Mouse (Mus musculus): ENCODE measurements around the gene Tmem54. TPM values are rescaled to one million over a fixed set of nuclear protein-coding genes. Genes with fewer than 3 reads are reported as not detected.

The Tmem54 gene
- polyA plus RNA-seq (2014; fragmentation: Nextera tagmentation; extraction: Ambion mirVana), result 1.5 and 2.0 TPM in 2 replicates

GRCm38 (mm10) chr4:129105356-129105755 lies at the start of gene Tmem54:
Gene Tmem54, plus strand, starts transcription at chr4:129105548.
- Histone ChIP-seq H3K4me2 (ENCODE audit: low read depth, low read length, severe bottlenecking) (peak within 1 kb of the TSS; percentile 44), H3K4me3 (ENCODE audit: low read depth, low read length) (peak within 1 kb of the TSS; percentile 19), H3K9ac (ENCODE audit: low read length) (peak within 1 kb of the TSS; percentile 12; the same call in 1 of the 2 replicates), H3K27ac (ENCODE audit: low read depth, low read length) (no peak within 1 kb of the TSS), H3K4me1 (replicated peaks; ENCODE audit: control insufficient read depth, insufficient read depth, low read length) (peaks cover 5% of the 10 kb centered on the region; the same call in 1 of the 2 replicates), H3K9me3 (ENCODE audit: control insufficient read depth, low read length) (no peaks in the 10 kb centered on the region), H3K36me3 (ENCODE audit: control insufficient read depth, insufficient read depth, low read length) (no peaks in the 10 kb centered on the region), H3K27me3 (ENCODE audit: control insufficient read depth, insufficient read depth, low read length) (peaks cover 25% of the 10 kb centered on the region)
- ATAC-seq (replicated peaks; ENCODE audit: low FRiP score) (0 out of 2 replicates have a peak, but pooled peaks have one; percentile 27), DNase-seq (ENCODE audit: low spot score) (peak; percentile 63)
- WGBS, result 1% methylated on average over 40 of the region's 40 CpGs

DNA sequence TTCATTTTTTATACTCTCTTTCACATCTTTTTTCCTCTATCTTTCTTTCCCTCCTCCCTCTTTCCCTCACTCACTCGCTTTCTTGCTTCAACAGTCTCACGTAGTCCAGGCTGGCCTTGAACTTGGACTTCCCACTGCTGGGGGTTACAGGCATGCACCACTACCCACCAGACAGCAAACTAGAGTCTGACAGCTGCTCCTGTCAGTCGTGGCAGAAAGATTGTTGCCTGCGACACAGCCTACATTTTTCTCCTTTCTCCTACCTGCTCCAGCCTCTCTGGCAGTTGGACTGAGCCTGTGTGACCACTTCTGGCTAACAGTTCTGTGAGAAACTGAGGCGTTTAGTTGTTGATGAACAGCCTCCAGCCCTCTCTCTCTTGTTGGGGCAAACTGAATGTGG lies 49.8 kb upstream of the Tmem54 start:
- 92% methylated on average over 5 of the region's 5 CpGs for WGBS
- peaks cover 7% of the 10 kb centered on the region for H3K27me3 ChIP-seq (ENCODE audit: control insufficient read depth, insufficient read depth, low read length)
- H3K9ac ChIP-seq (ENCODE audit: low read length), result no peak overlapping the region
- H3K4me1 ChIP-seq (replicated peaks; ENCODE audit: control insufficient read depth, insufficient read depth, low read length), result peaks cover 4% of the 10 kb centered on the region
- no peak for ATAC-seq (replicated peaks; ENCODE audit: low FRiP score)
- no peak overlapping the region for H3K27ac ChIP-seq (ENCODE audit: low read depth, low read length)
- DNase-seq (ENCODE audit: low spot score), result no peak
- H3K4me3 ChIP-seq (ENCODE audit: low read depth, low read length), result no peak overlapping the region
- no peaks in the 10 kb centered on the region for H3K9me3 ChIP-seq (ENCODE audit: control insufficient read depth, low read length)
- no peaks in the 10 kb centered on the region for H3K36me3 ChIP-seq (ENCODE audit: control insufficient read depth, insufficient read depth, low read length)
- H3K4me2 ChIP-seq (ENCODE audit: low read depth, low read length, severe bottlenecking), result no peak overlapping the region

DNA sequence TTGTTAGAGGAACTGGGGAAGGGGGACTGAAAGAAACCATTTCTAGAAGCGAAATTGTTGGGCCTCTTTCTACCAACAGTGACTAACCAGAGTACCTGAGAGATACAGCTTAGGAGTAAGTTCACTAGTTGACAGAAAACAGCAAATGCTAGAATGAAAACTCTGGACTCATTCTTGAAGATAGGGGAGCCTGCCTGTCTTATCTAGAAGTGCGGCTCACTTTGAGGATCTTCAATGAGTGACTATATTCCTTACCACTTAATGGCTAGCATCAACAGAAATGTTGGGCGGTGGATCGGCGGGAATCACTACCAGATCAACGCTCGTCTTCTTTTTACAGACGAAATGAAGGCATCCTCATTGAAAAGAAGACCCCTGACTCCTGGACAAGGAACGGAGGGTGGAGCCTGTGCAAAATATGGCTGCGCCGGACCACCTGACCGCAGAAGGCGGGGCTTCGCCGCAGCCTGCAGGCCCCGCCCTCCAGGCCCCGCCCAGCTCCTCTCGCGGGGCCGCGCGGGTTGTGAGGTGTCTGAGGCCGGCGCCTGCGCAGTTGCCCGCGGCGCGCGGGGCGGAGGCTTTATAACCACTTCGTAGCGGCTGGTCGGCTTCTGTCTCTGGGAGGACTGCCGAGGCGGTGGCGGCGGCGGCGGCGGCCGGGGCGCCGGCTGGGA lies 47.7 kb upstream of the Tmem54 start:
- DNase-seq (ENCODE audit: low spot score) (peak; percentile 98), ATAC-seq (replicated peaks; ENCODE audit: low FRiP score) (peak; percentile 96)
- H3K4me2 ChIP-seq (ENCODE audit: low read depth, low read length, severe bottlenecking), result peak overlapping the region; percentile 100
- peak overlapping the region; percentile 88 for H3K4me3 ChIP-seq (ENCODE audit: low read depth, low read length)
- peak overlapping the region; percentile 92 for H3K9ac ChIP-seq (ENCODE audit: low read length)
- no peaks in the 10 kb centered on the region for H3K9me3 ChIP-seq (ENCODE audit: control insufficient read depth, low read length)
- no peaks in the 10 kb centered on the region for H3K27me3 ChIP-seq (ENCODE audit: control insufficient read depth, insufficient read depth, low read length)
- H3K4me1 ChIP-seq (replicated peaks; ENCODE audit: control insufficient read depth, insufficient read depth, low read length), result peaks cover 4% of the 10 kb centered on the region
- 4% methylated on average over 34 of the region's 44 CpGs for WGBS
- no peaks in the 10 kb centered on the region for H3K36me3 ChIP-seq (ENCODE audit: control insufficient read depth, insufficient read depth, low read length)
- peak overlapping the region; percentile 80 for H3K27ac ChIP-seq (ENCODE audit: low read depth, low read length)

DNA sequence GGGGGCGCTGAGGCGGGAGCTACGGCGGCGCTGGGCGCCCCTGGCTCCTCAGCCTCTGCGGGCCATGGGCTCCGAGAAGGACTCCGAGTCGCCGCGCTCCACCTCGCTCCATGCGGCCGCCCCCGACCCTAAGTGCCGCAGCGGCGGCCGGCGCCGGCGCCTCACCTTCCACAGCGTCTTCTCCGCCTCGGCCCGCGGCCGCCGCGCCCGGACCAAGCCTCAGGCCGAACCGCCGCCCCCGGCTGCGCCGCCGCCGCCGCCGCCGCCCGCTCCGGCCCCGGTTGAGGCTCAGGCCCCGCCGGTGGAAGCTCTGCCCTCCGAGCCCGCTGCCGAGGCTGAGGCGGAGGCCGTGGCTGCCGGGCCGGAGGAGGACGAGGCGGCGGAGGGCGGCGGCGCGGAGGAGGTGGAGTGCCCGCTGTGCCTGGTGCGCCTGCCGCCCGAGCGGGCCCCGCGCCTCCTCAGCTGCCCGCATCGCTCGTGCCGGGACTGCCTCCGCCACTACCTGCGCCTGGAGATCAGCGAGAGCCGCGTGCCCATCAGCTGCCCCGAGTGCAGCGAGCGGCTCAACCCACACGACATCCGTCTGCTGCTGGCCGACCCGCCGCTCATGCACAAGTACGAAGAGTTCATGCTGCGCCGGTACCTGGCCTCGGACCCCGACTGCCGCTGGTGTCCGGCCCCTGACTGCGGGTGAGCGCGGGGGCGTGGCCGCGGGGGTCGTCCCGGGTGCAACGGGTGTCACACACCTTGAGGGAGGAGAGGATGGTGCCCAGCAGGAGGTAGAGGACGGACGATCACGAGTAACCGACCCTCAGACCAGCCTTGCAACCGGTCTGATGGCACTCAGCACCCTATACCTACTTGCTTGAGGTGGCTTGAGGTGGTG lies 46.9 kb upstream of the Tmem54 start, which contains the start of gene Rnf19b:
Gene Rnf19b, plus strand, starts transcription at position 65 of the 886 bp plus-strand sequence.
- peak within 1 kb of the TSS; percentile 92 for H3K9ac ChIP-seq (ENCODE audit: low read length)
- no peaks in the 10 kb centered on the region for H3K36me3 ChIP-seq (ENCODE audit: control insufficient read depth, insufficient read depth, low read length)
- no peaks in the 10 kb centered on the region for H3K27me3 ChIP-seq (ENCODE audit: control insufficient read depth, insufficient read depth, low read length)
- under 1% methylated on average over 50 of the region's 107 CpGs for WGBS
- peaks cover 4% of the 10 kb centered on the region for H3K4me1 ChIP-seq (replicated peaks; ENCODE audit: control insufficient read depth, insufficient read depth, low read length)
- H3K4me3 ChIP-seq (ENCODE audit: low read depth, low read length), result peak within 1 kb of the TSS; percentile 88
- ATAC-seq (replicated peaks; ENCODE audit: low FRiP score), result peak; percentile 70
- no peaks in the 10 kb centered on the region for H3K9me3 ChIP-seq (ENCODE audit: control insufficient read depth, low read length)
- DNase-seq (ENCODE audit: low spot score), result peak; percentile 82
- peak within 1 kb of the TSS; percentile 100 for H3K4me2 ChIP-seq (ENCODE audit: low read depth, low read length, severe bottlenecking)
- peak within 1 kb of the TSS; percentile 80 for H3K27ac ChIP-seq (ENCODE audit: low read depth, low read length)

DNA sequence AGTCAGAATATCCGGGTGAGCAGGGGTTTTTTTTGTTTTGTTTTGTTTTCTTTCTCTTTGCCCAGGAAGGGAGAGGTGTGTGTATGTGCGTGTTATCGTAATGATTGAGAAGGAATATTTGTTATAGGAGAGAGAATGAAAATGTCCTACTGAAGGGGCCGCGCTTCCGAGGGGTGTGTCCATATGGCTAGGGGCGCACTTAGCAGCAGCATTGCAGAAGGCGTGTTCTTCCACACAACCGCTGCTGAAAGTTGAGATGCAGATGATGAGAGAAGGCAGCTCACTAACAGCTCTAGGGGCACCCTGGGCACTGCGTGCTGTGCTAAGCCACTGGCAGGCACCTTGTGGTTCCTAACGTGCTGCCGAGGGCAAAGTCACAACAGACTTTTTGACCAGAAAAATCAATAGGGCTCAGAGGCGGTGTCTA lies 46.2 kb upstream of the Tmem54 start:
- Histone ChIP-seq H3K27ac (ENCODE audit: low read depth, low read length) (no peak overlapping the region), H3K36me3 (ENCODE audit: control insufficient read depth, insufficient read depth, low read length) (no peaks in the 10 kb centered on the region), H3K27me3 (ENCODE audit: control insufficient read depth, insufficient read depth, low read length) (no peaks in the 10 kb centered on the region), H3K9me3 (ENCODE audit: control insufficient read depth, low read length) (no peaks in the 10 kb centered on the region), H3K4me2 (ENCODE audit: low read depth, low read length, severe bottlenecking) (peak overlapping the region; percentile 100), H3K9ac (ENCODE audit: low read length) (peak overlapping the region; percentile 92), H3K4me3 (ENCODE audit: low read depth, low read length) (peak overlapping the region; percentile 88), H3K4me1 (replicated peaks; ENCODE audit: control insufficient read depth, insufficient read depth, low read length) (peaks cover 4% of the 10 kb centered on the region)
- ATAC-seq (replicated peaks; ENCODE audit: low FRiP score) (no peak), DNase-seq (ENCODE audit: low spot score) (peak; percentile 59)
- WGBS, result 2% methylated on average over 13 of the region's 13 CpGs

GRCm38 (mm10) chr4:129059922-129060321 lies 45.4 kb upstream of the Tmem54 start:
- peak overlapping the region; percentile 100; the same call in 1 of the 2 replicates for H3K4me2 ChIP-seq (ENCODE audit: low read depth, low read length, severe bottlenecking)
- H3K9me3 ChIP-seq (ENCODE audit: control insufficient read depth, low read length), result no peaks in the 10 kb centered on the region
- DNase-seq (ENCODE audit: low spot score) (no peak), ATAC-seq (replicated peaks; ENCODE audit: low FRiP score) (no peak)
- peaks cover 4% of the 10 kb centered on the region for H3K4me1 ChIP-seq (replicated peaks; ENCODE audit: control insufficient read depth, insufficient read depth, low read length)
- H3K36me3 ChIP-seq (ENCODE audit: control insufficient read depth, insufficient read depth, low read length), result no peaks in the 10 kb centered on the region
- 64% methylated on average over 4 of the region's 4 CpGs for WGBS
- H3K9ac ChIP-seq (ENCODE audit: low read length), result no peak overlapping the region
- no peak overlapping the region for H3K27ac ChIP-seq (ENCODE audit: low read depth, low read length)
- no peaks in the 10 kb centered on the region for H3K27me3 ChIP-seq (ENCODE audit: control insufficient read depth, insufficient read depth, low read length)
- peak overlapping the region; percentile 88; the same call in 1 of the 2 replicates for H3K4me3 ChIP-seq (ENCODE audit: low read depth, low read length)

DNA sequence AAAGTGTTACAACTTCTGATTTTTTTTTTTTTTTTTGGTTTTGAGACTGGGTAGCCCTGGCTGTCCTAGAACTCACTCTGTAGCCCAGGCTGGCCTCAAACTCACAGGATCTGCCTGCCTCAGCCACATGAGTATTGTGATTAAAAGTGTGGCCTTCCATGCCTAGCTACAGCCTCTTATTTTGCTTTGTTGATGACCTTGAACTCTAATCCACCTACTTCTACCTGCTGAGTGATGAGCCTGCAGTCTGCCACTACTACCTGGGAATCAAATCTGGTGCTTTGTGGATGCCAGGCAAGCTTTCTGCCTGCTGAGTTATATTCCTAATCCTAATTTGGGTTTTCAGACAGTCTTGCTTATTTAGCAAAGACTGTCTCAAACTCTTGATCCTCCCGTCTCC lies 43.9 kb upstream of the Tmem54 start:
- no peak overlapping the region for H3K9ac ChIP-seq (ENCODE audit: low read length)
- H3K36me3 ChIP-seq (ENCODE audit: control insufficient read depth, insufficient read depth, low read length), result no peaks in the 10 kb centered on the region
- H3K27ac ChIP-seq (ENCODE audit: low read depth, low read length), result no peak overlapping the region
- no peak for ATAC-seq (replicated peaks; ENCODE audit: low FRiP score)
- H3K9me3 ChIP-seq (ENCODE audit: control insufficient read depth, low read length), result no peaks in the 10 kb centered on the region
- no peak overlapping the region for H3K4me3 ChIP-seq (ENCODE audit: low read depth, low read length)
- DNase-seq (ENCODE audit: low spot score), result no peak
- WGBS, result 97% methylated on average over 1 of the region's 1 CpGs
- H3K4me2 ChIP-seq (ENCODE audit: low read depth, low read length, severe bottlenecking), result no peak overlapping the region
- H3K4me1 ChIP-seq (replicated peaks; ENCODE audit: control insufficient read depth, insufficient read depth, low read length), result peaks cover 4% of the 10 kb centered on the region
- no peaks in the 10 kb centered on the region for H3K27me3 ChIP-seq (ENCODE audit: control insufficient read depth, insufficient read depth, low read length)

- H3K27me3 ChIP-seq (ENCODE audit: control insufficient read depth, insufficient read depth, low read length), result no peaks in the 10 kb centered on the region
- no peak overlapping the region for H3K27ac ChIP-seq (ENCODE audit: low read depth, low read length)
- no peak overlapping the region for H3K4me2 ChIP-seq (ENCODE audit: low read depth, low read length, severe bottlenecking)
- ATAC-seq (replicated peaks; ENCODE audit: low FRiP score) (no peak), DNase-seq (ENCODE audit: low spot score) (no peak)
- no peaks in the 10 kb centered on the region for H3K9me3 ChIP-seq (ENCODE audit: control insufficient read depth, low read length)
- H3K4me1 ChIP-seq (replicated peaks; ENCODE audit: control insufficient read depth, insufficient read depth, low read length), result peaks cover 4% of the 10 kb centered on the region
- no peaks in the 10 kb centered on the region for H3K36me3 ChIP-seq (ENCODE audit: control insufficient read depth, insufficient read depth, low read length)
- no peak overlapping the region for H3K9ac ChIP-seq (ENCODE audit: low read length)
- H3K4me3 ChIP-seq (ENCODE audit: low read depth, low read length), result no peak overlapping the region
- 81% methylated on average over 3 of the region's 3 CpGs for WGBS
Observed at GRCm38 (mm10) chr4:129062281-129063075, 42.9 kb upstream of the Tmem54 start.
